Mouse (Mus musculus): ENCODE data around the gene Arhgef1. TPM values are rescaled to one million over a fixed set of nuclear protein-coding genes. Genes with fewer than 3 reads are reported as not detected.

Gene Arhgef1
- 110 and 122 TPM in 2 replicates for polyA plus RNA-seq (2015; fragmentation: Nextera tagmentation; extraction: Ambion mirVana)

- peak within 1 kb of the TSS; percentile 80 for H3K4me3 ChIP-seq
- ATAC-seq (ENCODE audit: insufficient number of reproducible peaks, low FRiP score, low TSS enrichment, low read depth): no peak
- no peaks in the 10 kb centered on the region for H3K27me3 ChIP-seq
- H3K9ac ChIP-seq: peak within 1 kb of the TSS; percentile 79
- peak within 1 kb of the TSS; percentile 67 for H3K4me2 ChIP-seq
- H3K27ac ChIP-seq: peak within 1 kb of the TSS; percentile 91
- 9% methylated on average over 37 of the region's 68 CpGs for WGBS
- H3K36me3 ChIP-seq: no peaks in the 10 kb centered on the region
- no peaks in the 10 kb centered on the region for H3K9me3 ChIP-seq
- H3K4me1 ChIP-seq: peaks cover 48% of the 10 kb centered on the region
These were observed at the start of gene Arhgef1 for GRCm38 (mm10) chr7:24902630-24903443. TSS of gene Arhgef1 (plus strand) at chr7:24902912.

GRCm38 (mm10) chr7:24853233-24853563 lies 49.5 kb upstream of the Arhgef1 start:
- Histone ChIP-seq H3K27ac (no peak overlapping the region), H3K4me1 (peaks cover 4% of the 10 kb centered on the region; the same call in 1 of the 2 replicates), H3K27me3 (no peaks in the 10 kb centered on the region), H3K4me2 (no peak overlapping the region), H3K36me3 (no peaks in the 10 kb centered on the region), H3K9ac (no peak overlapping the region), H3K9me3 (no peaks in the 10 kb centered on the region), H3K4me3 (no peak overlapping the region)
- no peak for ATAC-seq (ENCODE audit: insufficient number of reproducible peaks, low FRiP score, low TSS enrichment, low read depth)

GRCm38 (mm10) chr7:24853695-24854094 lies 49.0 kb upstream of the Arhgef1 start:
- no peak for ATAC-seq (ENCODE audit: insufficient number of reproducible peaks, low FRiP score, low TSS enrichment, low read depth)
- Histone ChIP-seq H3K9me3 (no peaks in the 10 kb centered on the region), H3K36me3 (no peaks in the 10 kb centered on the region), H3K27me3 (no peaks in the 10 kb centered on the region), H3K27ac (no peak overlapping the region), H3K4me1 (peaks cover 4% of the 10 kb centered on the region; the same call in 1 of the 2 replicates), H3K4me2 (no peak overlapping the region), H3K4me3 (no peak overlapping the region), H3K9ac (no peak overlapping the region)
- 38% methylated on average over 7 of the region's 7 CpGs for WGBS

- Histone ChIP-seq H3K9ac (no peak overlapping the region), H3K36me3 (no peaks in the 10 kb centered on the region), H3K4me2 (no peak overlapping the region), H3K9me3 (no peaks in the 10 kb centered on the region), H3K27me3 (no peaks in the 10 kb centered on the region), H3K27ac (no peak overlapping the region), H3K4me3 (no peak overlapping the region), H3K4me1 (peaks cover 4% of the 10 kb centered on the region; the same call in 1 of the 2 replicates)
- ATAC-seq (ENCODE audit: insufficient number of reproducible peaks, low FRiP score, low TSS enrichment, low read depth): no peak
- WGBS: 45% methylated on average over 6 of the region's 6 CpGs
These were observed 46.1 kb upstream of the Arhgef1 start for GRCm38 (mm10) chr7:24856460-24857120.

GRCm38 (mm10) chr7:24859234-24859633 lies 43.5 kb upstream of the Arhgef1 start:
- Histone ChIP-seq H3K4me1 (no peaks in the 10 kb centered on the region), H3K4me3 (no peak overlapping the region), H3K27ac (no peak overlapping the region), H3K36me3 (no peaks in the 10 kb centered on the region), H3K4me2 (no peak overlapping the region), H3K27me3 (no peaks in the 10 kb centered on the region), H3K9me3 (no peaks in the 10 kb centered on the region), H3K9ac (no peak overlapping the region)
- no peak for ATAC-seq (ENCODE audit: insufficient number of reproducible peaks, low FRiP score, low TSS enrichment, low read depth)
- WGBS: 65% methylated on average over 5 of the region's 5 CpGs

- Histone ChIP-seq H3K36me3 (no peaks in the 10 kb centered on the region), H3K4me1 (no peaks in the 10 kb centered on the region), H3K4me3 (no peak within 1 kb of the TSS), H3K9ac (no peak within 1 kb of the TSS), H3K27ac (no peak within 1 kb of the TSS), H3K9me3 (no peaks in the 10 kb centered on the region), H3K4me2 (no peak within 1 kb of the TSS), H3K27me3 (no peaks in the 10 kb centered on the region)
- no peak for ATAC-seq (ENCODE audit: insufficient number of reproducible peaks, low FRiP score, low TSS enrichment, low read depth)
- WGBS: 85% methylated on average over 7 of the region's 7 CpGs
These were observed 40.8 kb upstream of the Arhgef1 start, which contains the start of gene Gm9844 for GRCm38 (mm10) chr7:24861913-24862312. TSS of gene Gm9844 (plus strand) at chr7:24862213.

GRCm38 (mm10) chr7:24862853-24863252 lies 39.9 kb upstream of the Arhgef1 start:
- Histone ChIP-seq H3K9me3 (no peaks in the 10 kb centered on the region), H3K4me3 (no peak overlapping the region), H3K4me2 (no peak overlapping the region), H3K27me3 (no peaks in the 10 kb centered on the region), H3K4me1 (no peaks in the 10 kb centered on the region), H3K9ac (no peak overlapping the region), H3K27ac (no peak overlapping the region), H3K36me3 (no peaks in the 10 kb centered on the region)
- WGBS: 79% methylated on average over 4 of the region's 4 CpGs
- no peak for ATAC-seq (ENCODE audit: insufficient number of reproducible peaks, low FRiP score, low TSS enrichment, low read depth)

GRCm38 (mm10) chr7:24864156-24864555 lies 38.6 kb upstream of the Arhgef1 start:
- Histone ChIP-seq H3K27me3 (0 out of 2 replicates have a peak, but pooled peaks cover 3% of the 10 kb centered on the region), H3K4me2 (no peak overlapping the region), H3K9ac (no peak overlapping the region), H3K4me1 (no peaks in the 10 kb centered on the region), H3K4me3 (no peak overlapping the region), H3K9me3 (no peaks in the 10 kb centered on the region), H3K36me3 (no peaks in the 10 kb centered on the region), H3K27ac (no peak overlapping the region)
- ATAC-seq (ENCODE audit: insufficient number of reproducible peaks, low FRiP score, low TSS enrichment, low read depth): no peak
- WGBS: 27% methylated on average over 6 of the region's 6 CpGs

- ATAC-seq (ENCODE audit: insufficient number of reproducible peaks, low FRiP score, low TSS enrichment, low read depth): no peak
- no peak overlapping the region for H3K4me2 ChIP-seq
- H3K36me3 ChIP-seq: no peaks in the 10 kb centered on the region
- no peak overlapping the region for H3K4me3 ChIP-seq
- no peak overlapping the region for H3K27ac ChIP-seq
- WGBS: 69% methylated on average over 17 of the region's 17 CpGs
- H3K4me1 ChIP-seq: no peaks in the 10 kb centered on the region
- no peak overlapping the region for H3K9ac ChIP-seq
- H3K9me3 ChIP-seq: no peaks in the 10 kb centered on the region
- H3K27me3 ChIP-seq: 0 out of 2 replicates have a peak, but pooled peaks cover 13% of the 10 kb centered on the region
These were observed 33.6 kb upstream of the Arhgef1 start for GRCm38 (mm10) chr7:24869080-24869479.

- no peak within 1 kb of the TSS for H3K4me2 ChIP-seq
- 0 out of 2 replicates have a peak, but pooled peaks cover 13% of the 10 kb centered on the region for H3K27me3 ChIP-seq
- H3K9ac ChIP-seq: no peak within 1 kb of the TSS
- WGBS: 49% methylated on average over 41 of the region's 41 CpGs
- H3K27ac ChIP-seq: no peak within 1 kb of the TSS
- H3K36me3 ChIP-seq: no peaks in the 10 kb centered on the region
- no peak for ATAC-seq (ENCODE audit: insufficient number of reproducible peaks, low FRiP score, low TSS enrichment, low read depth)
- no peaks in the 10 kb centered on the region for H3K4me1 ChIP-seq
- no peaks in the 10 kb centered on the region for H3K9me3 ChIP-seq
- no peak within 1 kb of the TSS for H3K4me3 ChIP-seq
These were observed 33.1 kb upstream of the Arhgef1 start, which contains the start of the genes Lypd4 and Dmrtc2 for GRCm38 (mm10) chr7:24869532-24870165. TSS of gene Lypd4 (minus strand) at chr7:24869941. TSS of gene Dmrtc2 (plus strand) at chr7:24870057.

GRCm38 (mm10) chr7:24877588-24877987 lies 25.1 kb upstream of the Arhgef1 start:
- Histone ChIP-seq H3K27me3 (no peaks in the 10 kb centered on the region), H3K4me1 (0 out of 2 replicates have a peak, but pooled peaks cover 2% of the 10 kb centered on the region), H3K27ac (no peak overlapping the region), H3K36me3 (no peaks in the 10 kb centered on the region), H3K4me3 (no peak overlapping the region), H3K4me2 (no peak overlapping the region), H3K9me3 (no peaks in the 10 kb centered on the region), H3K9ac (no peak overlapping the region)
- WGBS: 38% methylated on average over 3 of the region's 3 CpGs
- ATAC-seq (ENCODE audit: insufficient number of reproducible peaks, low FRiP score, low TSS enrichment, low read depth): no peak

- WGBS: 50% methylated on average over 2 of the region's 2 CpGs
- no peak for ATAC-seq (ENCODE audit: insufficient number of reproducible peaks, low FRiP score, low TSS enrichment, low read depth)
These were observed 23.1 kb upstream of the Arhgef1 start for GRCm38 (mm10) chr7:24879620-24880019.

More at GRCm38 (mm10) chr7:24879620-24880019, 23.1 kb upstream of the Arhgef1 start:
- H3K27me3 ChIP-seq: no peaks in the 10 kb centered on the region
- H3K9me3 ChIP-seq: no peaks in the 10 kb centered on the region
- no peak overlapping the region for H3K27ac ChIP-seq
- 0 out of 2 replicates have a peak, but pooled peaks cover 2% of the 10 kb centered on the region for H3K4me1 ChIP-seq
- no peak overlapping the region for H3K4me3 ChIP-seq
- H3K36me3 ChIP-seq: no peaks in the 10 kb centered on the region
- H3K4me2 ChIP-seq: no peak overlapping the region
- H3K9ac ChIP-seq: no peak overlapping the region
